Mouse (Mus musculus) E14TG2a.4 (cell line): Measurements from ENCODE around the gene Otogl.

Experiments
- H3K27me3 ChIP-seq: 2 replicates; pipeline ENCODE4 v1.6.1; 2014; ENCODE audit warnings: low read length, control low read depth; ENCODE audit not compliant: insufficient read depth
- H3K36me3 ChIP-seq: 2 replicates; pipeline ENCODE4 v1.6.1; 2014; ENCODE audit warnings: low read length, control low read depth; ENCODE audit not compliant: insufficient read depth
- H3K4me1 ChIP-seq: replicated peaks from 2 replicates; pipeline ENCODE4 v1.6.1; 2014; ENCODE audit warnings: low read depth, low read length, control low read depth
- H3K4me3 ChIP-seq: replicated peaks from 2 replicates; pipeline ENCODE4 v1.5.1; 2014; ENCODE audit warnings: mild to moderate bottlenecking, low read length
- H3K9me3 ChIP-seq: 2 replicates; pipeline ENCODE4 v1.6.1; 2014; ENCODE audit warnings: low read length, control low read depth
- CTCF ChIP-seq: conservative IDR thresholded peaks from 2 replicates; pipeline ENCODE4 v1.5.1; 2014; ENCODE audit warnings: low read length
- NANOG ChIP-seq: IDR thresholded peaks from 2 replicates; pipeline ENCODE4 v1.6.1; 2014; ENCODE audit warnings: borderline replicate concordance, low read length, mixed read lengths
- POU5F1 ChIP-seq: IDR thresholded peaks from 2 replicates; pipeline ENCODE4 v1.6.1; 2014; ENCODE audit warnings: low read length, borderline replicate concordance

Otogl gene

DNA sequence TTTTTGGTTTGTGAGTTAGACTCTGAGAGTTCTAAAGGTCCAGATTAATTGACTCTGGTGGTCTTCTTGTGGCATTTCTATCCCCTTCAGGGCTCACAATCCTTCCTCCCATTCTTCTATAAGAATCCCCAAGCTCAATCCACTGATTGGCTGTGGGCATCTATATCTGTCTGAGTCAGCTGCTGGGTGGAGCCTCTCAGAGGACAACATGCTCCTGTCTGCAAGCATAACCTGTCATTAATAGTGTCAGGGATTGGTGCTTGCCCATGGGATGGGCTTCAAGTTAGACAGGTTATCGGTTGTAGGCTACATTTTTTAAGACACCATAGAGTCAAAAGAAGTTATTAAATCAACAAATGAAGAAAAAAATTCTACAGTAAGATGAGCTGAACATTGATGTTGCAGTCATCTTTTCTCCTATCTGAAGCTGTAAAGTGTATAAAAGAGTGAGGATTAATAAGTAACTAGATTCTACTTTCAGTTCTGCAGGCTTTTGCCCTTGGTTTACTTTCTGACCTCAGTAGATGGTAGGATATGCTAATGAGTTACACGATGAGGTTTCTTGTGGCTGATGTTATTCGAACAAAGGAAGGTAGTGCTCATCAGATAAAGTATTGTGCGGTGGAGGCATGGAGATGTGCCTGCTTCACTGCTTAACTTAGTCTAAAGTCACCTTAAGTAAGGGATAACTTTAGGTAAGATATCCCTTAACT lies 29.4 kb upstream of the Otogl start:
- Histone ChIP-seq H3K9me3 (no peaks in the 10 kb centered on the region), H3K27me3 (no peaks in the 10 kb centered on the region), H3K36me3 (no peaks in the 10 kb centered on the region), H3K4me1 (no peaks in the 10 kb centered on the region), H3K4me3 (no peak overlapping the region)
- TF ChIP-seq NANOG (no peak), POU5F1 (no peak), CTCF (no peak)

- H3K4me3 ChIP-seq = no peak overlapping the region
- no peaks in the 10 kb centered on the region for H3K27me3 ChIP-seq
- H3K36me3 ChIP-seq = no peaks in the 10 kb centered on the region
- H3K9me3 ChIP-seq = no peaks in the 10 kb centered on the region
- H3K4me1 ChIP-seq = no peaks in the 10 kb centered on the region
- TF ChIP-seq NANOG = no peak
- TF ChIP-seq POU5F1 = no peak
- no peak for TF ChIP-seq CTCF
Measured at GRCm38 (mm10) chr10:107940302-107940701, 28.4 kb upstream of the Otogl start.

DNA sequence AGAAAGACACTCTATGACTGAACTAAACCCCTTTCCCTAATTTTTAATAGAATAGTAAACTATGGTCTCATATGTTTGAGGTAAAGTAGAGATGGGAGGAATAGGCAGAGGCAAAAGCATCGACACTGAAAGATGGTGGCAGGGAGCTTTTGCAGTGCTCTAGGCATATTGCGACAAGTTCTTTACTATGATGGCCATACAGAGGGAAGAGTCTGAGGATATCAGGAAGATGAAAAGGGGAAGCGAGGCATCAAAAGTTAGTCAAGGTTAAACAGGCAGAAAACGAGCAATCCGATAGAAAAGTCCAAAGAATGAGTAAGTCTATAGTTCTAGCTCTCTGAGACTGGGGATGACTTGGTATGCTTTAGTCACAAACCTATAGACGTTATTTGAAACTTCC lies 27.9 kb upstream of the Otogl start:
- Histone ChIP-seq H3K9me3 (no peaks in the 10 kb centered on the region), H3K4me3 (no peak overlapping the region), H3K36me3 (no peaks in the 10 kb centered on the region), H3K4me1 (no peaks in the 10 kb centered on the region), H3K27me3 (no peaks in the 10 kb centered on the region)
- TF ChIP-seq NANOG = no peak
- no peak for TF ChIP-seq CTCF
- TF ChIP-seq POU5F1 = no peak

GRCm38 (mm10) chr10:107934055-107934454 lies 22.1 kb upstream of the Otogl start:
- H3K36me3 ChIP-seq = no peaks in the 10 kb centered on the region
- H3K27me3 ChIP-seq = no peaks in the 10 kb centered on the region
- no peak overlapping the region for H3K4me3 ChIP-seq
- TF ChIP-seq POU5F1 (no peak), CTCF (no peak), NANOG (no peak)
- H3K4me1 ChIP-seq = no peaks in the 10 kb centered on the region
- peaks cover 2% of the 10 kb centered on the region; the same call in 1 of the 2 replicates for H3K9me3 ChIP-seq

- Histone ChIP-seq H3K4me3 (no peak overlapping the region), H3K9me3 (peaks cover 5% of the 10 kb centered on the region; the same call in 1 of the 2 replicates), H3K27me3 (no peaks in the 10 kb centered on the region), H3K4me1 (no peaks in the 10 kb centered on the region), H3K36me3 (no peaks in the 10 kb centered on the region)
- no peak for TF ChIP-seq CTCF
- TF ChIP-seq NANOG = no peak
- no peak for TF ChIP-seq POU5F1
Measured at GRCm38 (mm10) chr10:107933527-107933926, 21.6 kb upstream of the Otogl start.

DNA sequence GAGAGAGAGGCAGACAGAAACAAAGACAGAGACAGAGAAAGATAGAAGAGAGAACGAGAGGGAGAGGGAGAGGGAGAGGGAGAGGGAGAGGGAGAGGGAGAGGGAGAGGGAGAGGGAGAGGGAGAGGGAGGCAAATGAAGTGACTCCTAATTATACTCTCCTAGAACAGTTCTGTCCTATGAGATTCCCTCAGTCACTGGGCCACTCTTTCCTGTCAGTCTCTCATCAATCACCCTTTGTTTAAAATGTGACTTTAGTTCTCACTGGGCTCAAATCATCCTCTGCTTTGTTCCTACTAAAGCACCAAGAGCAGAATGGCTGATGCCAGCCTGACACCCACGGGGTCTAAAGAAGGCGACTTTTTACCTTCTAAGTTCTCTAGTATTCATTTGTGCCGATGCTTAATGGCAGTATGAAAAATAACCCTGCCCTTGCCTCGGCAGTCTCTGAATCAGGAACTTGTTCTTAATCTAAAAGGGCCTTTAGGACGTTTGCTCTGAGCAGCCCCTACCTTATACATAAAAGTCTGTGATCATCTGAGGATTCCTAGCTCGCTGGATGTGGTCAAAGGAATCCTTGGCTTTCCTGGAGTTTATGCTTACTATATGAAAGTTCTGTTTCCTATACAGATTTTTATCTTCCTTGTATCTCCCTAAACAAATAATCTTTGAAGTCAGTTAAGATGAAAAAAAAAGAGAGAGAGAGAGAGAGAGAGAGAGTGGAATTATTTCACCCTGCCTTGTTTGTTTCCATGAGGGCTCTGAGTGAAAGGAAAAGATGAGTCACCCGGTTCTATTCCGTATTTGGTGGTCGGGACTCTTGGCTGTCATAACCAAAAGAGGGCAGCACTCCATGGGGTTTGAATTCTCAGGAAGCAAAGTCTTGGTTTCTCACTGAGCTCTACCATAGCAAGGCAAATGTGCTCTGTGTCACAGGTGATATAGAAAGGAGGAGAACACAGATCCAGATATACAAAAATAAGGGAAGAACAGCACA lies 20.2 kb upstream of the Otogl start:
- TF ChIP-seq POU5F1 (no peak), CTCF (0 out of 2 replicates have a peak, but pooled peaks have one; percentile 7)
- H3K4me3 ChIP-seq = no peak overlapping the region
- peaks cover 5% of the 10 kb centered on the region; the same call in 1 of the 2 replicates for H3K9me3 ChIP-seq
- H3K4me1 ChIP-seq = no peaks in the 10 kb centered on the region
- no peaks in the 10 kb centered on the region for H3K36me3 ChIP-seq
- no peaks in the 10 kb centered on the region for H3K27me3 ChIP-seq

DNA sequence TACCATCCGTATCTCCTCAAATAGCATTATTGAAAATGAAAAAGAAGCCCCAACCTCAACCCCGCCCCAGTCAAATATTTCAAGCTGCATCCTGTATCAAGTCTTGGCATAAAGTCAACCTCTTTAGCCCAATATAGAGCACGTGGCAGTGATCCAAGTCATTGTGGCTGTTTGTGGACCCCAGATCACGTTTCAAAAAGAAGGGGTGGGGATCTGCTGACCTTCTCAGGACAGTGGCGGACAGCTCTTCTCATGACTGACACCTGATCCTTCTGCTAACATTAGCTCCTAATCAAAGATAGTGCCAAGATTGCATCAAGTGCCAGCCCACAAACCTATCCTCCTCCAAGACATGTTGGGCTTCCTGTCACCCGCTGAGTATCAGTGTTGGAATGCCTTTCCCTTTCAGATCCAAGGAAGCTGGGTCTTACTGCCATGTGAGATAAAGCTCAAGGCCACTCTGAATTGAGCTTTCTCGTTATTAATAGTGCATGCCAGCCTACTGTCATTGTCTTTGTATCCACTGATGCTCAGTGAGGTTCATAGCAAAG lies 18.6 kb upstream of the Otogl start:
- Histone ChIP-seq H3K27me3 (no peaks in the 10 kb centered on the region), H3K4me1 (no peaks in the 10 kb centered on the region), H3K36me3 (no peaks in the 10 kb centered on the region), H3K4me3 (no peak overlapping the region), H3K9me3 (peaks cover 5% of the 10 kb centered on the region; the same call in 1 of the 2 replicates)
- TF ChIP-seq NANOG = no peak
- no peak for TF ChIP-seq POU5F1
- TF ChIP-seq CTCF = no peak

GRCm38 (mm10) chr10:107925306-107925705 lies 13.4 kb upstream of the Otogl start:
- H3K9me3 ChIP-seq = peaks cover 5% of the 10 kb centered on the region; the same call in 1 of the 2 replicates
- no peaks in the 10 kb centered on the region for H3K4me1 ChIP-seq
- TF ChIP-seq CTCF (peak; percentile 31; the same call in 1 of the 2 replicates), NANOG (no peak)
- H3K4me3 ChIP-seq = no peak overlapping the region
- no peaks in the 10 kb centered on the region for H3K36me3 ChIP-seq
- H3K27me3 ChIP-seq = no peaks in the 10 kb centered on the region
